Mouse (Mus musculus) lung, postnatal 0 days (tissue): ENCODE results near the gene Slc38a11.

Source experiments
- CTCF ChIP-seq: IDR thresholded peaks from 2 replicates; pipeline ENCODE4 v1.5.1; 2016; ENCODE audit warnings: antibody characterized with exemption, mild to moderate bottlenecking
- EP300 ChIP-seq: IDR thresholded peaks from 2 replicates; pipeline ENCODE4 v1.6.1; 2016; ENCODE audit warnings: antibody characterized with exemption, mild to moderate bottlenecking, control low read depth

- TF ChIP-seq CTCF: no peak
- no peak for TF ChIP-seq EP300
Measured at GRCm38 (mm10) chr2:65282979-65283378, 80.9 kb downstream of the Slc38a11 start.
